Mouse (Mus musculus): ENCODE measurements around the gene Dlgap4. TPM values are rescaled to one million over a fixed set of nuclear protein-coding genes. Genes with fewer than 3 reads are reported as not detected.

Dlgap4 gene
- polyA plus RNA-seq, 1 experiment: 47.1 TPM

- Histone ChIP-seq H3K27ac (ENCODE audit: insufficient read depth, low read depth, low read length) (no peak overlapping the region), H3K4me1 (ENCODE audit: control insufficient read depth, insufficient read depth, insufficient read length, low read length) (no peaks in the 10 kb centered on the region), H3K36me3 (ENCODE audit: control insufficient read depth, insufficient read depth, low read length) (no peaks in the 10 kb centered on the region), H3K4me3 (ENCODE audit: low read depth, low read length) (no peak overlapping the region), H3K27me3 (ENCODE audit: control insufficient read depth, insufficient read depth, low read length) (no peaks in the 10 kb centered on the region)
- TF ChIP-seq CTCF (IDR thresholded peaks at IDR 0.05; ENCODE audit: extremely low read depth, insufficient read length, insufficient replicate concordance, low read depth, low read length) (no peak), POLR2A (IDR thresholded peaks at IDR 0.05; ENCODE audit: low read depth, low read length) (no peak)
- WGBS: 79% methylated on average over 8 of the region's 8 CpGs
Observed at GRCm38 (mm10) chr2:156657522-156657921, 44.0 kb downstream of the Dlgap4 start.

DNA sequence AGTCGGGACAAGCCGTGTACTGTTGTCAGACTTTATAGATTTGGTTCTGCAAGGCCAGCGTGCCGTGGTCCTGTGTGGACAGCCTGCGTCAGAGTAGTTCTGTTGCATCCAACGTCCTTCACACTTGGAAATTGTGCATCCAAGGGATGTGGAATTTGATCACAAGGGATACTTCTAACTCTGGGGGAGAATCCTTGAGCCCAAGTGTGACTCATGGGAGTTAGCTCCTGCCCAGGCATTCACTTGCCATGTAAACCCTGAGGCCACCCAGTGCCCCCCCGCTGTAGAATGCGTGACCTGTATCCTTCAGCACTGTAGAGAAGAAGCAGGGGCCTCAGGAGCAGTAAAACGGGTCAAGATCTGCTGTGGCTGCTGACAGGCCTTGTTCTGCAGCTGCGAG lies 44.7 kb downstream of the Dlgap4 start:
- Histone ChIP-seq H3K4me3 (ENCODE audit: low read depth, low read length) (no peak overlapping the region), H3K36me3 (ENCODE audit: control insufficient read depth, insufficient read depth, low read length) (no peaks in the 10 kb centered on the region), H3K27me3 (ENCODE audit: control insufficient read depth, insufficient read depth, low read length) (no peaks in the 10 kb centered on the region), H3K4me1 (ENCODE audit: control insufficient read depth, insufficient read depth, insufficient read length, low read length) (no peaks in the 10 kb centered on the region), H3K27ac (ENCODE audit: insufficient read depth, low read depth, low read length) (no peak overlapping the region)
- WGBS: 76% methylated on average over 10 of the region's 10 CpGs
- TF ChIP-seq CTCF (IDR thresholded peaks at IDR 0.05; ENCODE audit: extremely low read depth, insufficient read length, insufficient replicate concordance, low read depth, low read length) (no peak), POLR2A (IDR thresholded peaks at IDR 0.05; ENCODE audit: low read depth, low read length) (no peak)

GRCm38 (mm10) chr2:156658751-156659150 lies 45.2 kb downstream of the Dlgap4 start:
- TF ChIP-seq CTCF (IDR thresholded peaks at IDR 0.05; ENCODE audit: extremely low read depth, insufficient read length, insufficient replicate concordance, low read depth, low read length) (no peak), POLR2A (IDR thresholded peaks at IDR 0.05; ENCODE audit: low read depth, low read length) (no peak)
- Histone ChIP-seq H3K4me3 (ENCODE audit: low read depth, low read length) (no peak overlapping the region), H3K4me1 (ENCODE audit: control insufficient read depth, insufficient read depth, insufficient read length, low read length) (no peaks in the 10 kb centered on the region), H3K27ac (ENCODE audit: insufficient read depth, low read depth, low read length) (no peak overlapping the region), H3K27me3 (ENCODE audit: control insufficient read depth, insufficient read depth, low read length) (no peaks in the 10 kb centered on the region), H3K36me3 (ENCODE audit: control insufficient read depth, insufficient read depth, low read length) (no peaks in the 10 kb centered on the region)
- 52% methylated on average over 7 of the region's 7 CpGs for WGBS

- Histone ChIP-seq H3K4me3 (ENCODE audit: low read depth, low read length) (no peak overlapping the region), H3K27ac (ENCODE audit: insufficient read depth, low read depth, low read length) (no peak overlapping the region), H3K27me3 (ENCODE audit: control insufficient read depth, insufficient read depth, low read length) (no peaks in the 10 kb centered on the region), H3K4me1 (ENCODE audit: control insufficient read depth, insufficient read depth, insufficient read length, low read length) (no peaks in the 10 kb centered on the region), H3K36me3 (ENCODE audit: control insufficient read depth, insufficient read depth, low read length) (no peaks in the 10 kb centered on the region)
- no peak for TF ChIP-seq CTCF (IDR thresholded peaks at IDR 0.05; ENCODE audit: extremely low read depth, insufficient read length, insufficient replicate concordance, low read depth, low read length)
- no peak for TF ChIP-seq POLR2A (IDR thresholded peaks at IDR 0.05; ENCODE audit: low read depth, low read length)
- WGBS: 65% methylated on average over 6 of the region's 6 CpGs
Observed at GRCm38 (mm10) chr2:156659981-156660380, 46.5 kb downstream of the Dlgap4 start.

DNA sequence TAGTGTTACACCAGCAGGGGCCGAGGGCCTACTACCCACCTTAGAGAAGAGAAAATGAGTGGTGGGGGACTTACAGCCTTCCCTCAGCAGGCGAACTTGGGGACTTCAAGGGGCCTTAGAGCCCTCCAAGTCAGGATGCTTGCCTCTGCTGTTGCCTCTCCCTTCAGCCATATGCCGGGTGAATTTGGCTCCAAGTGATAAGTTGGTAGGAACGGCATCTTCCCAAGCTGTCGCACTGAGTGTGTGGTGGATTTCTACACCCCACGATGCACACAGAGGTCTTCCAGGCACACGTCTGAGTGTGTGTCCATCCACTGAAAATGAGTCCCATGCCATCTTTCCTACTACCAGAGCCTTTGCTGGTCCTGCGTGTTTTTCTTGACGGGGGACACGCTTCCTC lies 49.7 kb downstream of the Dlgap4 start:
- TF ChIP-seq CTCF (IDR thresholded peaks at IDR 0.05; ENCODE audit: extremely low read depth, insufficient read length, insufficient replicate concordance, low read depth, low read length): no peak
- TF ChIP-seq POLR2A (IDR thresholded peaks at IDR 0.05; ENCODE audit: low read depth, low read length): no peak
- Histone ChIP-seq H3K4me3 (ENCODE audit: low read depth, low read length) (no peak overlapping the region), H3K4me1 (ENCODE audit: control insufficient read depth, insufficient read depth, insufficient read length, low read length) (no peaks in the 10 kb centered on the region), H3K27me3 (ENCODE audit: control insufficient read depth, insufficient read depth, low read length) (no peaks in the 10 kb centered on the region), H3K27ac (ENCODE audit: insufficient read depth, low read depth, low read length) (no peak overlapping the region), H3K36me3 (ENCODE audit: control insufficient read depth, insufficient read depth, low read length) (no peaks in the 10 kb centered on the region)
- WGBS: 73% methylated on average over 10 of the region's 10 CpGs

- TF ChIP-seq POLR2A (IDR thresholded peaks at IDR 0.05; ENCODE audit: low read depth, low read length): no peak
Observed at GRCm38 (mm10) chr2:156664407-156664806, 50.9 kb downstream of the Dlgap4 start.

DNA sequence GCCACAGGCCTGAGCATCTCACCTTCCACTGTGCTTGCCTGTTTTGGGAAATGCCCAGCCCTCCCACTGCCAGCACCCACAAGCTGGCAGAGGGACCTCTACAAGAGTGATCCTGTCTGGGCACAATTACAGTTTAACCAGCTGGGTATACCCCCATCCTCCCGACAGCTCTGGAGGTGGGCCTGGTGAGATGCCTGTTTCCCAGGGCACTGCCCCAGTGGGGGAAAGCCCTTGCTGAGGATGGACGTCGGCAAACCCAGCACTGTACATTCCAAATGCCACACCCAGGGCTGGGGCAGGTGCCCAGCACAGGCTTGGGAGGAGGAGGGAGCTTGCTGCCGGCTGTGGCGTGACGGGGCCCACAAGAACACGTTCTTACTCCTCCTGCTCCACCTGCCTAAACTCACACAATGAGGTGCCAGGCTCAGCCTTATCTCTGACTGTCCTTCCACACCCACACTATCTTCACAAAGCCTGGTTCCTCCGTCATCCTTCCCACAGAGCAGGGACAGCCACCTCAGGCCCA lies 51.6 kb downstream of the Dlgap4 start:
- H3K27me3 ChIP-seq (ENCODE audit: control insufficient read depth, insufficient read depth, low read length): no peaks in the 10 kb centered on the region
- no peaks in the 10 kb centered on the region for H3K36me3 ChIP-seq (ENCODE audit: control insufficient read depth, insufficient read depth, low read length)
- no peaks in the 10 kb centered on the region for H3K4me1 ChIP-seq (ENCODE audit: control insufficient read depth, insufficient read depth, insufficient read length, low read length)
- H3K4me3 ChIP-seq (ENCODE audit: low read depth, low read length): no peak overlapping the region
- WGBS: 23% methylated on average over 8 of the region's 8 CpGs
- H3K27ac ChIP-seq (ENCODE audit: insufficient read depth, low read depth, low read length): no peak overlapping the region
- TF ChIP-seq CTCF (IDR thresholded peaks at IDR 0.05; ENCODE audit: extremely low read depth, insufficient read length, insufficient replicate concordance, low read depth, low read length): no peak
- TF ChIP-seq POLR2A (IDR thresholded peaks at IDR 0.05; ENCODE audit: low read depth, low read length): no peak

More at GRCm38 (mm10) chr2:156664407-156664806, 50.9 kb downstream of the Dlgap4 start:
- Histone ChIP-seq H3K36me3 (ENCODE audit: control insufficient read depth, insufficient read depth, low read length) (no peaks in the 10 kb centered on the region), H3K4me1 (ENCODE audit: control insufficient read depth, insufficient read depth, insufficient read length, low read length) (no peaks in the 10 kb centered on the region), H3K4me3 (ENCODE audit: low read depth, low read length) (no peak overlapping the region), H3K27ac (ENCODE audit: insufficient read depth, low read depth, low read length) (no peak overlapping the region), H3K27me3 (ENCODE audit: control insufficient read depth, insufficient read depth, low read length) (no peaks in the 10 kb centered on the region)
- WGBS: 10% methylated on average over 5 of the region's 5 CpGs

All from small intestine, adult 2 months (tissue).